Mouse (Mus musculus) retina, adult 2 months (tissue): ENCODE measurements around the gene Camp.

Experiments used
- DNase-seq: peaks from one replicate; pipeline ENCODE4 v3.0.0-alpha.2; 2012; ENCODE audit warnings: low read depth, low spot score

Gene Camp

GRCm38 (mm10) chr9:109849312-109849758 is at the start of gene Camp:
Gene Camp, minus strand, starts transcription at chr9:109849617.
- DNase-seq: no peak

DNA sequence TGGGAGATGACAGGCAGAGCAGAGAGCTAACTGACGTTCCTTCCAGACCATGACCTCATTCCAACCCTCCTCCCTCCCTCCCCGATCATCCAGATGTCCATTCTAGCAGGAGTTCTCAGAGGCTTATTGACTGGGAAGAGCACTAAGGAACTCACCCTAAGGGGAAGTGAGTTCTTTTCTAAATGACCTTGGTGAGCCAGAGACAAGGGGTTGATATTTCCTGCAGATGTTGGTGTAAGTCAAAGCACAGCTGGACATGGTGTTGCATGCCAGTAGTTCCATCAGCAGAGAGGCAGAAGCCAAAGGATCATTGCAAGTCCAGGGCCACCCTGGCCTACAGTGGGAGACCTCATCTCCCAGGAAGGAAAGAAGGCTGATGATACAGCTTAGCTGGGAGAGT is 48.6 kb upstream of the Camp start:
- peak; percentile 6 for DNase-seq

GRCm38 (mm10) chr9:109896253-109897150 is 47.1 kb upstream of the Camp start:
- no peak for DNase-seq

- DNase-seq: no peak
Observed at GRCm38 (mm10) chr9:109895593-109895992, 46.2 kb upstream of the Camp start.

DNA sequence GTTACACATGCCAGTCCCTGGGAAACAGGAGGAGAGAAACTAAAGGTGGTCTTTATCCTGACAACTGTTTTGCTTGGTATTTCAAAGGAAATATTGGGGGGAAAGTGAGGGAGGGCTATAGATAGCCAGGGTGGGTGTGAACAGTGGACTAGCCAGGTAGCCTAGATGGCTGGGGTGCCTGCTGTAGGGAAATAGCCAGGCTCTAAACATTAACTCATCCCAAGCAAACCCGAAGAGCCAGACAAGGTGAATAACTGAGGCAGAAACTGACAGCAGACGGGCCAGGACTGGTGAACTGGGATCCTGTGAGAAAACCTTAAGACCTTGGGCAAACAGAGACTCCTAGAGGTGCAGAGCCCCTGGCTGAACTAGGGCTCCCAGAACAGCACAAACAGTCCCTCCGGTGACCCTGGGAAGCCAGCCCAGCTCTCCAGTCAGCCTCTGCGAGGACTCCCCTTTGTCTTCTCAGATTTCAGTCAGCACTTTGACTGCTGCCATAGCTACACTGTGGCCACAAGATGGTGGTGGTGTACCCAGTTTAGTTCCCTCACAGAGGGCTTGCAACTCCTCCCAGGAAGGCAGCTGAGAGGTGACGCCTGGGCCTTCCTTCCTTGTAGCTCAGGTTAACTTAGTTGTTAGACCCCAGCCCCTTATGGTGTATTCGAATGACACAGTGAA is 45.1 kb upstream of the Camp start:
- DNase-seq: peak; percentile 40

DNA sequence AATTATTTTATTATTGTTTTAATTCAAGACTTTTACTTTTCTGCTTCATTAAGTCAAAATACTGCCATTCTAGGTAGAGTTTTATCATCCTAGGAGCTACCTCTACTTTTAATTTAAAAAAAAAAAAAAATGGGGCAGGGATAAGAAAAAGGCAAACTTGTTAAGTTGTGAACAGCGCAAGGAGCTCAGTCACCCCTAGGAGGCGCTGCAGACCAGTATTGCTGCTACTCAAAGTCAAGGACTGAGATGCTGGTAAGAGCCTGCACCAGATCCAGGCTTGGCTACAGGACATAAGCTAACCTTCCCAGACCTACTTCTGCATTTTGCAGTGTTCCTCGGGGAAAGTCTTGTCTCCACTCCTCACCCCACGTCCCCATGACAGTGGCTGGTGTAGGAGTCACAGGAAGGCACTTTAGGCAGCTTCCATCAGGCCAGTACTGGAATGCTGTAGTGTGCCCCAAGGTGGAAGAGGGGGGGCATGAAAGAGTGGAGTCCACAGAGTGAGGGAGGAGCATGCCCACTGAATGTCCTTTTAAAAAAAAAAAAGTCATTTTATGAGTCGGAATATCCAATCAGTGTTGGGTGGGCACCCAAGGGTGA is 43.3 kb upstream of the Camp start:
- DNase-seq: peak; percentile 40

- no peak for DNase-seq
Observed at GRCm38 (mm10) chr9:109891501-109891900, 42.1 kb upstream of the Camp start.

DNA sequence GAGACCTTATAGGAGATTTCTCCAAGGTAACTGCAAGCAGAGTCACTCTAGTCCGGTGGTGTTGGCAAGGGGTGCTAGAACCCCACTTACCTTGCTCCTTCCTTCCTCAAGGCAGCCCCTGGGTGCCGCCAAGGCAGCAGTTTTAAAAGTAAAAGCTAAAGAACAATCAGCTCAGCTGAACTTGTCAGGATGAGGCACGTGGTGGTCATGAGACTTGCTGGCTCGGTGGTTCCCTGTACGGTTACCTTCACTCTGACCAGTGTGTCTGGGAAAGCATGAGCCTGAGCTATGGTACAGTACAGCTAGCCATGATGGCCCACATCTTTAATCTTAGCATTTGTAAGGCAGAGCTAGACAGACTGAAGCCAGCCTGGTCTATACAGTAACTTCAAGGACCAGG is 37.9 kb upstream of the Camp start:
- no peak for DNase-seq

GRCm38 (mm10) chr9:109886259-109886658 is 36.8 kb upstream of the Camp start:
- DNase-seq: no peak

DNA sequence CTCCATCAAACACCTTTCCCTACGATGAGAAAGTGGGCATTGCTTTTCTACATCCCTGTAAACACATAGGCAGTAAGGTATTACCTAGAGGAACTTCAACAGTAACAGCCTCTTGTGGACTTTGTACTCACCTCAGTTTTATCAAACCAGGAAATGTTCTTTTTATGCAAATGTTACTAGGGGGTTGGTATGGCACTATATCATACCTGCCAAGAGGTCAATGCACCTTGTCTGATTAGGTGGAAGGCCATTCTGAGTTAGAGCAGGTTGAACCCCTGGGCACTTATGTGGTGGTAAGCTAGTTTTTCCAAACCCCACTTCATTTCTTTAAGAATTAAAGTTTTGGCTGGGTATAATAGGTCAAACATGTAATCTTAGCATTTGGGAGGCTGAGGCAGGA is 29.9 kb upstream of the Camp start:
- no peak for DNase-seq

DNA sequence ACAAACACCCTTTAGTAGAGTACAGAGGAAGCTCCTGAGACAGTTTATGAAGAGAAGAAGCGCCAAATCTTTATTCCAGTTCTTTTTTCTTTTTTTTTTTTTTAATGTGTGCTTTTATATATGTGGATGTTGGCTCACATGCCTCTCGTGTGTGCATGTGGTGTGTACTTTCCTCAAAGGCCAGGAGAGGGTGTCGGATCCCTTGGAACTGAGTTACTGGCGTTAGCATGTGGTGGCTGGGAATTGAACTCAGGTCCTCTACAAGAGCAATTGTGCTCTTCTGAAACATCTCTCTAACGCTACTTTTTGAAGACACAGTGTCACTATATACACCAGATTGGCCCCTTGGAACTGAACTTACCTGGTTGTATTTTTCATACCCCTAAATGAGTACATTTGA is 28.2 kb upstream of the Camp start:
- DNase-seq: no peak

DNA sequence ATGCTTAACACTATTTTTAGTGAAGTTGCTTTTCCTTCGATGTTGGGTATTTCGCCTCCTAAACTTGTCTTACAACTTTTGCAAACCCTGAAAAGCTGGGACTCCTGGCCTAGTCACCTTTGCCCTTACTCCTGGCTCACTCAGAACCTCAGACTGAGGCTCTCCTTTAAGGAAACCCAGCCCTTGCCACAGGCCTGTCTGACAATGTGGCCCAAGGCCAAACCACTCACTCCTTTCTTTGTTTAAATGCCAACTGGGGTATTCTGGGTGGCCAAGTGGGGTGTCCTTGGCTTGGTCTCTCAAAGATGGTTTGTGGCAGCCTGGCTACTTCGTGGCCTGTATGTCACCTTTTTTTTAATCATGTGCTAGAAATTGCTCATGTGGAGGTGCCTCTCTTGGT is 27.3 kb upstream of the Camp start:
- DNase-seq: no peak

GRCm38 (mm10) chr9:109875695-109876601 is 26.5 kb upstream of the Camp start:
- no peak for DNase-seq

DNA sequence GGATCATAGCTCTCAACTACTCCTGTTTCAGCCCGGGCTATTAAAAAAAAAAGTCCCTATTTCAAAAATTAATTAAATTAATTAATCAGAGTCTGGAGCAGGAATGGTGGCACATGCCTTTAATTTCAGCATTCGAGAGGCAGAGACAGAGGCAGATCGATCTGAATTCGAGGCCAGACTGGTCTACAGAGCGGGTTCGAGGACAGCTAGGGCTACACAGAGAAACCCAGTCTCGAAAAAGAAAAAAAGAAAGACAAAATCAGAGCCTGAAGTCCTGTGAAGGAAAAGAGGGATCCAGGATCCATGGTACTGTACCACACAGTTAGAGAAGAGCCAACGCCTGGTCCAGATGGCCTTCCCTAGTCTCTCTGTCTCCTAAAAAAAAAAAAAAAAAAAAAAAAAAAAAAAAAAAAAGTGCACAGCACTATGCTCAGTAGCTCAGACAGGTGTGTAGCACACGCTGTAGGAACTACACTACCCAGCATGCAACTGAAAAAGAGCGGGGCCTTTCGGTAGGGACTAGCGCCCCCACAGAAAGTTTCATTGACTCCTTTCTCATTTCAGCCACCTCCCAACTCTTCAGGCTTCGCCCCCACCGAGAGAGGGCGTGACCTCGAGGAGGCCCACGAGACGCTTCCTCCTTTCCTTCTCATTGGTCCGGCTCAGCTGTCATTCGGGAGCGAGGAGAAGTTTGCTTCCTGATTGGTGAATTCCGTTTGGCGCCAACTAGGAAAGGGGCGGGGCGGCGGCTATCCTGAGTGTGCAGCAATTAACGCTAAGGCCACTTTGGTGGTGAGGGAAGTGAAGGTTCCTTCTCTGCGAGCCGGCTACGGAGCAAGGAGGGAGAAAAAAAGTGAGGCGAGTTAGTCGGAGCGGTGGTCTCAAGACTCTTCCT is 25.6 kb upstream of the Camp start, which contains the start of gene Cdc25a:
Cdc25a (plus strand) TSS at position 783 of the 895 bp plus-strand sequence.
- DNase-seq: peak; percentile 82

DNA sequence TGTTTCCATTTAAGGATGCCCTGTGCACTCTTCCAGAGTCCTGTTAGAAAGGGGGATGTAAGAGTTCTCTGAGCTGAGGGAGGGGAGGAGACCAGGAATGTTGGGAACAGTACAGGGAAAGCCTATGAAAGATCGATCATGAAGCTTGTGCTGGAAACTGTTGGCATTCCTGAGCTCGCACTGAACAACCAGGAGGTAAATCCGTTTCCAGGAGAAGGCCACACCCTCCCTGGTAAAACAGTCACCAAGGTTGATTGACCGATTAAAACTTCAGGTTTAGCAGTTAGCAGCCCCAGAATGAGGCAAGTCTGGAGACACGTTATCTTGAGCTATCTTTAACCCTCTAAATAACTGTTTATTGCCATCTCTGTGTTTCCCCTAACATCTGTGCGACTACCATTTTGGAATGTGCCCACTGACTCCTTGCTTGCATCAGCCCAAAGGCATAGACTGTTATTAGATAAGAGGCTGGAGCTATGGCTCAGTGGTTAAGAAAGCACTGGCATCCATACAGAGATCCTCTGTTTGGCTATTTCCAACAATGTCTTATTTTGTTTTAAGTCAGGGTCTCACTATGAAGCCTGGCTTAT is 21.7 kb upstream of the Camp start:
- DNase-seq: no peak

GRCm38 (mm10) chr9:109866218-109866617 is 16.8 kb upstream of the Camp start:
- DNase-seq: no peak

GRCm38 (mm10) chr9:109863085-109863484 is 13.7 kb upstream of the Camp start:
- DNase-seq: no peak

DNA sequence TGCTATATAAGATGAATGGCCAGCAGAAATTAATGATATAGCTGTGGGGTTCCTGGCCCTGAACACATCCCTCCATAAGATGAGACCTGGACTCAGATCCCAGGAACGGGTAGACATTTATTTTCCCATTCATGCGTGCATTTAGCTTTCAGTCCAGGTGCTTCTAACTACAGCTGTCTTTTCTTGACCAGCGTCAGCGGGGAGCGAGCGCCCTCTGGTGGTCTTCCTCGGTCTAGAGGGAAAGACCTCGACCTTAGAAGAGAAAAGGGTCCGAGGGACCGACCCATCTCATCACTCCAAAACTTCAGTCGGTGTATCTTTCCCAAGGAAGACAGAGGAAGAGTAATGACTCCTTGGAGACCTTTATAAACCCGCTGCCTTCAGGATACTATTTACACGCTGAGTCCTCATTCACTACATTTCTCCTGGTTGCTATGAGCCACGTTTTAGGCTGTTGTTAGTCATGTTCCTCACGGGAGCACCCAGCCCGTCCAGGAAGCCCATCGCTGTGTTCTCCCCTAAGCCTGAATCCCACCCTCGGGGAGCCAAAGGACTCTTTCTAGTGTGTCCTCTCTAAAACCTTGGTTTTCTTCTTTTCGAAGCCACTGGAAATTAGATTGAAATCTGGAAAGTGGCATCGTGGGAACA is 13.1 kb upstream of the Camp start:
- peak; percentile 32 for DNase-seq

DNA sequence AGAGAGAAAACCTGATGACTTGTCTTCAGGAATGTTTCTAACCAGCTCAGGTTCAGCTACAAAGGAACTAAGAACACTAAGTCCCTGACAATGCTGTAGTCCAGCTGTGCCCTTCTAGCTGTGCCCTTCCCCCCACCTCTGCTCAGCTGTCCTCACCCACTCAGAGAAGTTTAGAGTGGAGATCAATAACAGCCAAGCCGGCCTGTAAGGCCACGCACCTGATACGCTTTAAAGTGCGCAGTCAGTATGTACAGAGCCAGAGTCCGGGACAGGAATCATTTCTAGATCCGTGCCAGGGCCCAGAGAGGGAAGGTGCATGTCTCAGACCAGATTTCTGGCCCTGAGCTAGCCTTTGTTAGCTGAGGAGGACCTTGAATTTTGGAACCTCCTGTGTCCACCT is 6.5 kb upstream of the Camp start:
- no peak for DNase-seq
